Mouse (Mus musculus) monocyte, adult 2 months (primary cell): ENCODE data around the gene Dcaf10.
"Not testable (repeated sequence)": the region's sequence is repeated elsewhere in the genome, so short reads cannot be mapped to it uniquely, and the experiment has no call there.

Experiments used
- DNase-seq, 2 experiments: peaks; one replicate each; pipeline ENCODE4 v3.0.0; 2022; ENCODE audit warnings: low spot score in 2 of 2, low read depth in 1 of 2

The Dcaf10 gene

DNA sequence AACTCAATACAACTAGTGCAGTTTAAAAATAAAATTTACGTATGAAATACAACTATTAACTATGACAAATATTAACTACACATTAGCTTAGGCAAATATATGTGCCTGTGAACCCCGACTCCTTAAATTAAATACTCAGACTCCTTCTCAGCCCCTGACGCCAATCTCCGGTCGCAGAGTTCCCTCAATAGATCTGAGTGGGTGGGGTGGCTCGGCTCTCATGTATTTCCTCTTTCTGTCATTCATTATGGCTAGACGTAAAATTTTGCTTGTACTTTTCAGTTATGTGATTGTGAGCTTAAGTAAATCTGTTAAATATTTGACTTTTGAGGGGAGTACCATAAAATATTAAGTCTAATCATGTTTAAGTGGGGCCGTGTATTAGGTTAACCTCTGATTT, 51.1 kb downstream of the Dcaf10 start:
- DNase-seq, result no peak

DNA sequence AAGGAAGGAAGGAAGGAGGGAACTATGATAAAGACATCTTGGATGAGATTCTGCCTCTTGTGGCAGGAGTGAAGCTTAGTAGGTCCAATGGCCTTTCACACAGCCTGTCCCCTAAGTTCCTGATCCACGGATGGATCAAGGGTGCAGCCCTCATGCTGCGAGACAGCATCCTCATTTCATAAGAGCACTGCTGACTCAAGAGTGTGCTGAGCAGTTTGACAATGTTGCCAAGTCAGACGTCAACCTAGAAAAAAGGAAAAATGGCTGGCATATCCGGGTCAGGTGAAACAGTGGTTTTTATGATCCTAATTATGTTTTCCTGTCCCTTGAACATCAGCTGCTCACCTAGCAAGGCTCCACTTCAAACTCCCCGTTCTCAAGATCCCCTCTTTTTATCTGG, 51.8 kb downstream of the Dcaf10 start:
- no peak for DNase-seq

DNA sequence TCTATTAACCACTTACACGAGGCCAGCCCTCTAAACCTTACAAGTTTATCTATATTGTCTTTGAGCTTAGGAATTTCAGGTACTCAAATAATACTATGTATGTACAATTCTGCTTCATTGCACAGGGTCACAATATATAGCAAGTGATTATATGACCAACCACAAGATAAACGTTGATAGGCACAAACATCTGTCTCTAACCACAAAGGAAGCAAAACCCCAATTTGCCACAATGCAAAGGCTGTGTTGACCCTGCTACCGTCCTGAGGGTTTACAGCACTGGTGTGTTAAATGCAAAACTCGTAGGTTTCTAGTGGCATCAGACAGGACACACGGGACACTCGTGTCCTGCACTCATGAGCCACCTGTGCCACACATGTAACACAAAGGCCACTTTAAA, 54.3 kb downstream of the Dcaf10 start:
- not testable (repeated sequence) for DNase-seq

DNA sequence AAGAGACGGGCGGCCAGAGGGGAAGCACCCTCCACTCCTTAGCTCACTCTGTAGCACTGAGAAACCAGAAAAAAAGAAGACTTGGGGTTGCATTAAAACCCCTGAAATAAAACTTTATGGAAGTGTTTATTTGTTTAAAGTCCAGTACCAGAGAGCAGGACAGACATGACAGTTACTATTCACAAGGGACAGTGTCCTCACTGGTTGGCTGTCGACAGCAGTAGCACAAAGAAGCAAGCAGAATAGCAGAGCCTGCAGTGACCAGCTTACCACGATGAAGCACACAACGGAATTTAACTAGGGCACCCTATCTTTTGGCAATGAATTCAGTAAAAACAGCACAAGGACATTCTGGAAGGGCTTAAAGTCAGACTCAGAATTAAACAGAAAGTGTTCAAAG, 56.4 kb downstream of the Dcaf10 start:
- not testable (repeated sequence) for DNase-seq

DNA sequence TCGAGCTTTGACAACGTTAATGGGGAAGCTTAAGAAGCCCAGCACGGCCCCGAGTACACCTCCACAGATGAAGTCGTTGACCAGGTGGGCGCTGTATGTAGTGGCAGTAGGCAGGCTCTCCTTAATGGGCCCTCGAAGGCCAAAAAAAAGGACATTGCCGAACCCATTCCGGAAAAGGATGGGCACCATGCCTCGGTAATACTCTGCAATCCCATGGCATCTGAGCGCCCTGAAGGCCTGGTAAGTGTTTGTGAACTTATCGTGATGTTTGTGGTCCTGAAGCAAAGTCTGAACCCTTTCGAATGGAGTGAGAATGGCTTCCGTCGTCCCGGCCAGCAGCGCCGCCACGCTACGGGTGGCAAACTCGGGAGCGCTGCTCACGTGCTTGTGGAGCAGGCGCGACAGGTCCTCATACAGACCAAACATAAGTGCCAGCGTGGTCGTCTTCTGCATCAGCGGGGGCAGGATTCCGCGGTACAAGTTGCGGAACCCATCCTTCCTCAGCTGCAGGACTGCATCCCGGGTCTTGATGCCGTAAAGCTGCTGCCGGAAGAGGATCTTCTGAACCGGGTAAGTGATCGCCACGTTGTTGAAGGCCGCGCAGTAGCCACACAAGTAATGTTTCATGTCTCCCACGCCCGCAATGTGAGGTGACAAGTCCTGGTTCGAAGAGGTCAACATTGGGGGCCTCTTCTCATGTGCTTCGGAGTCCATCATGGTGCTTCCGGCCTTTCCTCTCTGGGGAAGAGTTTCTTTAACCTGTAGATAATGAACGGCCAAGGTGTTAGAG, 57.7 kb downstream of the Dcaf10 start:
- DNase-seq, result no peak

DNA sequence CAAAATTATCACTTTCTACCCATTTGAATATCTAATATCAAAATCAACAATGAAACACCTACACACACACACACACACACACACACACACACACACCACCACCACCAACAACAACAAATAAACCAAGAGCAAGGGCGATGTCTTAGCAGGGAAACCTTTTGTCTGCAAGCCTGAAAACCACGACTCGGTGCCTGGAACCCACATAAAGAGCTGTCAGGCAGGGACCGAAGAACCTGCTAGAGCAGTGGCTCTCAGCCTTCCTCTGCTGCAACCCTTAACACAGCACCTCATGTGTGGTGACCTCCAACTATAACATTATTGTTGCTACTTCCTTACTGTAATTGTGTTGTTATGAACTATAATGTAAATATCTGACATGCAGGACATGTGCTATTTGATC, 60.4 kb downstream of the Dcaf10 start:
- DNase-seq, result no peak

DNA sequence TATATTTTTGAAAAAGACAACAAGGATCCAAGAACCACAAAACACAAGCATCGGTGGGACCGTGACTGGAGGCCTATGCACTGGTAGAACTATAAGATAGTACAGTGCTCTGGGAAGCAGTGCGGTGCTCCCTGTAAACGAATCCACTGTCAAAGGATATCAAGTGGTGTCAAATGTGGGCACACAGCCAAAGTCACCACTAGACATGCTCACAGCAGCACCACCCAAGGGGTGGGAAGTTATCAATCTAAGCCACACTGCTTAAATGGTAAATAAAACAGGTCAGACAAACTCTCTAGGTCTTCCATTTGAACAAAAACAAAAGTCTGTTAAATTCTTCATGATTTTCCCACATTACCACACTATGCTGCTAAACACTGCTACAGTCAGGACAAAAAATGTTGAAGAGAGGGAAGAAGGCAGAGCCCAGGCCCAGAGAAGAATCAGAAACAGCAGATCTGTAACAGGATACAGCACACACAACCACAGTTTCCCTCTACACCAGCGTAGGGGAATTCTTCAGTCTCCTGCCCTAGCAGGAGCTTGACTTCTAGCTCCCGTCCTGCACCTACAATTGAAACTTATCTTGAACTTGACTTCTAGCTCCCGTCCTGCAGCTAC, 61.1 kb downstream of the Dcaf10 start:
- DNase-seq, result no peak

DNA sequence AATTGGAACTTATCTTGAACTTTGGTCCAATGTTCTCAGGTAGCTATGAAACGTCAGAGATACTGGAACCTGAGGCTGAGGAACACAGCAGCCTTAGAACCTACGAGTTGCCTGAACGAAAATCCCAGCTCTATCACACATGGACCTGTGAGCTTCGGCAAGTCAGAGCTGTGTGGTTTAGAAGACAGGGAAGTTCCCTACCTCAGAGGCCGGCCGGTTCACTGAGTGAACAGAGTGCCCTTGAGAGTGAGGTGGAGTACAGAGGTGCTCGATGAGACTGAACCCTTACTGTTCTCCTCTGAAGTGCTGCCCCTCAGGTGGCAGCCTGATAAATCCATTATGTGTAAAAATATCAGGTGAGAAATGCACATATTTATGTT, 61.6 kb downstream of the Dcaf10 start:
- no peak for DNase-seq

DNA sequence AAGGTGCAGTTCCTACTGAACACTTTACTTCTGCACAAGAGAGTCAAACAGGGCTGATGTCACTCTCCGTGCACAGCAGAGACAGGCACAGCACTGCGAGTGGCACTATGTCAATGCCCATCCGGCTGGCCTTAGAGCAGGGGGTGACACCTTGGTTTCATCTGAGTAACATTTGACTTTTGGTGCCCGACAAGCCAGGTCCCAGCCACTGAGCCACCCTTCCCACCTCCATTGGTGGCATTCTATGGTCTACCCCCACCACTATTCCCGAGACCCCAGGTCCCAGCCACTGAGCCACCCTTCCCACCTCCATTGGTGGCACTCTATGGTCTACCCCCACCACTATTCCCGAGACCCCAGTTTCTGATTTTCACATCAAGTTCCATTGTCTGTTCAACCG, 62.2 kb downstream of the Dcaf10 start:
- DNase-seq, result no peak

DNA sequence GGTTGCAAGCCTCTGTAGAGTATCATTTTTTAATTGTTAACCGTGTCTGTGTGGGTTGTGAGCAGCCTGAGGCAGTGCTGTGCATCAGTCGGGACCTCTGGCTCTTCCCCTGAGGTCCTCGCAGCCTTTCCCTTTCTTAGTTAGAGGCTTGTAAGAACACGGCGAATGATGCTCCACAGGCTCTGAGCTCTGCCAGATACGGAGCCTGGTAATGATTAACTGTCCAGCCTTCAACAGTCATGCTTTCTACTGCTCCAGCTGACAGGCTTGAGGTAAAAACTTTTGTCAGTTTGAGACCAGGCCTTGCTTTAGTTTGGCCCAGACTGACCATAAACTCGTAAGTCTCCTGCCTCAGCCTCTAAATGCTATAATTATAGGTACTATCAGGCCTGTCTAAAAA, 63.4 kb downstream of the Dcaf10 start:
- no peak for DNase-seq

DNA sequence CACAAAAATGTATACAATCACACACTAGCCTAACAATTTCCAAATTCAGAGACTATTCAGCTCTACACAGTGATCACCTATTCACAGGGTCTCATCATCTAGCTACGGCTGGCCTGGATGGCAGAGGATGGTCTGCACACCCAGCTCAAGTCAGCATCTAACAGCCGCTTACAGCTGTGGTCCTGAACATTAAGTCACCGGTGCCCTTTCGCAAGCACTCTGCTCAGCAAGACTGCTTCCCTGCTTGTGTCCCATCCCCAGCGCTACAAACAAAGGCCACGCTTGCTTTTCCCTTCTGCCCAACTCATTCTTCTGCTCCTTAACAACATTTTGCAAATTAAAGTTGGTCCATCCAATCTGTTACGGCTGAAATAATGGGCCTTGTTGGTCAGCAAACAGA, 64.5 kb downstream of the Dcaf10 start:
- DNase-seq, result no peak

DNA sequence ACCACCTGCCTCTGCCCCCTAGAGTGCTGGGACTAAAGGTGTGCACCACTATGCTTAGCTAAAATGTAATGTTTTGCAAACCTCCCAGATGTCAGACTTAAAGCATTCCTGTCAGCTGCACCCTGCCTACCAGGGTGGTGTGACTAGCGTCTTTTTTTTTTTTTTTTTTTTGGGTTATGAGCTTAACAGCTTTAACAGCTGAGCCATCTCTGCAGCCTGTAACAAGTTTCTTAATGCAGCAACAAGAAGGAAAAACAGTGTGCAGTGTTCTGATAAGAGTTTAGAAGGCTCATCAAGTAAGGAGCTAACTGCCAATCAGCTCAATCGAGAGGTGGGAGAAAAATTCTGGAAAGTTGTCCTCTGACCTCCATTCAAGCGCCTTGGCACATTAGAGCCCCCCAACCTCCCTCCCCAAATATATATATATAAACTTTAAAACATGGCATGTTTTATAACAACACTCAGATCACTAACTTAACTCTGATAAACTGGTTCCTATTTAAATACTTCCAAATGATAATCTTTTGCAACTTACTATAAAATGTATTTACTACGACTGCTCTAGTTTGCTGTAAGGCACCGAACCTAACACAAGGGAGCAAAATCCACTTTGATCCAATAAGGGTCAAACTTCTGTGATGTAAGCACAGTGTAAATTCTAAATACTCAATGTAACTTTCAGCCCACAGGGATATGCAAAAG, 65.3 kb downstream of the Dcaf10 start:
- DNase-seq, result no peak

DNA sequence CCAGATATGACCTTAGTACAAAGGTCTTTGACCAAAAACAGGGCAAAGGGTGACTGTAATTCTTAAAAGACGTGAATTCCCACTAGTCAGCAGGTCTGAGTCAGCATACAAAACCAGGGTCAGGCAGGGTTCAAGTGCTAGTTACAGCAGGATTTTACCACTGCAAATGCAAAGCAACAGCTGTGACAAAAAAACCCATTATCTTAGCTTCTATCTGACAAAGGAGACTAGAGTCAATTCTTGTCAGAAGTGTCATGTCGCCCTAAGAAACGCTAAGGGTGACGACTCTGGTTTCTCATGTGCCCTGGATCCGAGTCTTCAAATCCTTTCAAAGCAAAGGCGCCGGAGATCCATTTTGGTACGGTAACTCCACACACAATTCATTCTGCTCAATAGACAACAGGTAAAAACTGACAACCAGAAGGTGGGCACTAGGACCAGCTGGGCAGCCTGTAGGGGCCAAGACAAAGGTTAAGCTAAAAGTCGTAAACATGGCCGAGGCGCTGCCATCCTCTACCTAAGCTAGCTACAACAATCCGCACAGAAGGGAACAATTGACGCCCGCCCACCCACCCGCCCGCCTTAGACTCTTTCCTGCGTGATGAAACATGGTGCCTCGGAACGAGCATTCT, 65.9 kb downstream of the Dcaf10 start:
- DNase-seq, result no peak

DNA sequence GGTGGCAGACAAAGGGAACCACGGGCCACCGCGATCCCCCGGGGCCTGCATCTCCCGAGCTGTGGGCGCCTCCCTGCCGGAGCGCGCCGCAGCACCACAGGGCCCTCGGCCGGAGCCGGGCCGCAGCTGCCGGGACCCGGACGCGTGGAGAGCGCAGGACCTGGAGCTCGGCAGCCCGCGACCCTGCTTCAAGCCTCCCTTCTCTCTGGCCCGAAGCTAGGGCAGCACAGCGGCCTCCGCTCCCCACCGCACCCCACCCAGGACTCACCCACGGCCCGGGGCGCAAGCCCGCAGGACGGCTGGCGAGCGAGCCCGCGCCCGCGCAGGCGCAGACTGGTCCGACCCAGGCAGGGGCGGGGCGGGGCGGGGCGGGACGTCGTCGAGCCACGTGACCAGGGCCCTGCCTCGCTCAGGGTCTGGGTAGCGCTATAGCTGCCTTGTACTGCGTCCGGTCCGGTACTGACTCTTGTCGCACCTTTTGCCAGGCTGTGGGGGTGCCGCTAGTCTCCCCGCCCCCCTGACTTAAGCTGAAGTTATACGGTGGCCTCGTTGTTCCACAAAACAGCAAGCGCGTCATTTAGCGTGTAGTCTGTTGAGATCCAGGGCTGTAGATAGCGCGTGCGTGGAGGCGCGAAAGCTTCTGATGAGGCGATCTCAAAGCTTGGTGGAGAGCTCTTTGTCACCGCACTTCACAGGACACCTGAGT, 66.7 kb downstream of the Dcaf10 start, which contains the start of gene Slc25a51:
Gene Slc25a51 (minus strand): TSS at position 340 of the 706 bp plus-strand sequence.
- peak; percentile 41 to 69 for DNase-seq

DNA sequence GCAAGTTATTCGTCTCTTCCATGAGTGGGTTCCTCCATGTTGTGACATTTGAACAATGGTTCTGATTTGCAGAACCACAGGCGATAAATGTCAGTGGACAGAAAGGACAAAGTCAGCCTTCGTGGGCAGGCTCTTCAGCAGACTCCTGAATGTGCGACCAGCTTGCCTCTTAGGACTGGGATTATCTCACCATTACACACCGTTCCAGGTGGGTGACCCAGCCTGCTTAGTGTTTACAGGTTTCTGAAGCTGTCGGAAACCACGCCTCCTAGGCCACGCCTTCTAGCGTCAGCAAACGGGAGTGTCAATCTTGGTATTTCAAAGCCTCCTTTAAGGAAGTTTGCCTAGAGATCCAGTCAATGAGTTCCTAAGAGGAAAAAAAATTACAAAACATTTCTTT, 67.4 kb downstream of the Dcaf10 start:
- DNase-seq, result peak; percentile 33 to 69

DNA sequence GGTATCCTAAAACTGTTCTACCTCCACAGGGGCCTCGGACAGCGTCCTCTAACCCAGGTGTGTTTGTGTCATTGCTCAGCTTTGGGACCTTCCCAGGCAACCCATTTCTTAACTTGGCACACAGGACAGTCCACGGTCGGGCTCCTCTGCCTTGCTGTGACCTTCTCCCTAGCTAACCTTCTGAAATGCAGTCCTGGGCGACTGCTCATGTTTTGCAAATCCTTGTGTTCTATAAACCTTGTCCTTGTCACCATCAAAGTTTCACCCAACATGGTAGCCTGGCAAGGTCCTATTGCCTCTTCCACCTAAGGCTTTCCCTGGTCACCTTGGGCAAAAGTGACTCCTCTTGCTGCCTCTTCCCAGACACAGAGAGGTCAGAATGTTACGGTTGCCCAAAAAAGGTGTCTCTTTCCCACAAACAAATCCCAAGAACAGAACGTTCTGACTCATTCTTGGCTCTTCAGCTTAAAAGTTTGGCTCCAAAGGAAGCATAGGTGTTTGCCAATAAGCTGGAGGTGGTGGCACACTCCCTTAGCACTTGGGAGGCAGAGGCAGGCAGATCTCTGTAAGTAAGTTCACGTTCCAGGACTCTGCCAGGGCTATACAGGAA, 69.4 kb downstream of the Dcaf10 start:
- no peak for DNase-seq

DNA sequence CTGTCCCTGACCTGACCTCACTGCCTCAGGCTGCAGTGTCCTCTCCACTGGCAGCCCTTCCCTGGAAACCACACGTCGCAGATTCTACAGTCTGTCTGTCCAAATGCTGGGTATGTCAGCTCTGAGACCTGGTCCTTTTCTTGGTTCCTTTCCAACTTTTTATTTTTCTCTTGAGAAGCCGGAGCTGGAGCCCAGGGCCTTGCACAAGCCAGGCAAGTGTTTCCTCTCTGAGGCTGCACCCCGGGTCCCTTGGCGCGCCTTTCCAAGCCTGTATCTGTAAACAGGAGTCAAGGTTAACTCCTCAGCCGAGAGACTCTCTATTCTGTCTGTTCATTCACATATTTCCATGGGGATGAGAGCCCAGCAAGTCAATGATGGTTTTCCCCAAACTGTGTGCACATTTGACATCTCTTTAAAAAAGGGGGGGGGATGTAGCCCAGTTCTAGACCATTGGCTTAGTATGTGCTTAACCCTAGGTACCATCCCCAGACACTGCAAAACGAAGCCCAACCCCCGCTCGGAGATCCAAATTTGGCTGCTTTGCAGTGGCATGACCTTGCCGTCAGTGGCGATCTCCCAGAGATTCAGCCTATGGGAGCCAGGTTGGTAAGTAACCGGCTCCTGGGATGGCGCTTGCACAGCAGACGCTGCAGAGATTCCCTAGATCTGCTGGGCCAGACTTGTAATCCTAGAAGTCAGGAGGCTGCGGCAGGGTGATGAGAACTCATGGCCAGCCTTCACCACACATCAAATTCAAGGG, 70.7 kb downstream of the Dcaf10 start:
- DNase-seq, result no peak

DNA sequence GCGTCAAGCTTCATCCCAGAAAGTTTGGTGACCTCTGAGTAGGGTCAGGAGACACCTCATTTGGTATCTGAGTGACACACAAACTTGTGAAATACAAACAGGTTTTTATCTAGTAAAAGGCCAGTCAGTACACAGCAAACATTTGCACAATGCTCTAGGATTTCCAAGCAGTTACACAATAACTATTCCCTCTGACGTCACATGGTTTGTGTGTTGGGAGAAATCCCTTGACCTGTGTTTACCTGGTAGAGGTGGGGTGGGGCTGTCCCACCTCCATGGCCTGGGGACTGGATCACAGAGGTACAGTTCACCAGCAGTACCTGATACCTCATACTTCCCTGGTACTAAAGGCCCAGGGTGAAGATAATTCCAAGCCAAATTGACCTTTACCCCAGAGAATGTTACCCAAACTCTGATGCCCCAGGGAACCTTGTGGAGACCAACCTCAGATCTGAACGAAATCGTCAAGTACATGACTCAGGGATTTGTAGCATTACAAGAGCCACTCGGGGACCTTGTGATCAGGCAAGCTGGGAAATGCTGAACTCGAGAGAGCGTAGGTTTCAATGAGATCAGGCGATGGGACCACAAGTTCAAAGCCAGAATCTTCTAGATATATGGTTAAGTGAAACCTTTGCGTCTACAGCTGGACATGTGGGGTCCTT, 71.9 kb downstream of the Dcaf10 start:
- DNase-seq, result no peak

DNA sequence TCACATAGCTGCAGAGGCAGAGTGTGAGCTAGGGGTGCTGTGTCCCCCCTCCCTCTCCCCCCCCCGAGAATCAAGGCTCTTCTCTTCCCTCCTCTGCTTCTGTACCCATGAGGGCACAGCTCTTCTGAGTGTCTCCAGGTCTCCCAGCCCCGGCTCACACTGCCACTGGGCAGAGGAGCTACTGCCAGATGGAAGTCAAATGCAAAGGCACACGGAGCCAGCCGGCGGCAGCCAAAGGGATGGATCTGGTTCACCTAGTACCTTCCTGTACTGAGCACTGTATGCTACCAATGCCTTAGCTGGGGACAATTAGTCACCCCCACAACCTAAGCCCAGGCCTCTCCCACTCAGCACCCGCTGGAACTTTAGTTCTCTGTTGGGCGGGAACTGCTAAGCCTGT, 74.4 kb downstream of the Dcaf10 start:
- no peak for DNase-seq
